Mouse (Mus musculus) heart, embryonic 13.5 days (tissue): ENCODE data around the gene Cyp2d9. TPM values are rescaled to one million over a fixed set of nuclear protein-coding genes. Genes with fewer than 3 reads are reported as not detected.

Source experiments
- ATAC-seq: fragments of 200-750 bp; cut with Nextera tagmentation; 2 replicates; pipeline ENCODE4 v1.8.0; 2017; ENCODE audit warnings: moderate TSS enrichment; ENCODE audit not compliant: insufficient number of reproducible peaks, low FRiP score, low TSS enrichment; ENCODE audit errors: extremely low read depth
- H3K27ac ChIP-seq: fragments of 300-500 bp; sonication (generic); replicated peaks from 2 replicates; pipeline ENCODE4 v1.5.1; 2015; ENCODE audit warnings: moderate library complexity, mild to moderate bottlenecking, inconsistent platforms
- H3K27me3 ChIP-seq: fragments of 300-500 bp; sonication (generic); replicated peaks from 2 replicates; pipeline ENCODE4 v1.6.1; 2015; ENCODE audit warnings: mild to moderate bottlenecking, inconsistent platforms
- H3K36me3 ChIP-seq: fragments of 300-500 bp; sonication (generic); 2 replicates; pipeline ENCODE4 v1.6.1; 2015; ENCODE audit warnings: mild to moderate bottlenecking, inconsistent platforms
- H3K4me1 ChIP-seq: fragments of 300-500 bp; sonication (generic); 2 replicates; pipeline ENCODE4 v1.6.1; 2015; ENCODE audit warnings: inconsistent platforms
- H3K4me2 ChIP-seq: fragments of 300-500 bp; sonication (generic); 2 replicates; pipeline ENCODE4 v1.6.1; 2015; ENCODE audit warnings: inconsistent platforms, mild to moderate bottlenecking, moderate library complexity
- H3K4me3 ChIP-seq: fragments of 300-500 bp; sonication (generic); 2 replicates; pipeline ENCODE4 v1.5.1; 2015; ENCODE audit warnings: moderate library complexity, mild to moderate bottlenecking, inconsistent platforms
- H3K9ac ChIP-seq: fragments of 300-500 bp; sonication (generic); 2 replicates; pipeline ENCODE4 v1.6.1; 2015; ENCODE audit warnings: inconsistent platforms, mild to moderate bottlenecking, moderate library complexity
- H3K9me3 ChIP-seq: fragments of 300-500 bp; sonication (generic); 2 replicates; pipeline ENCODE4 v1.6.1; 2016; ENCODE audit warnings: inconsistent platforms
- WGBS: fragments of 180-500 bp; shearing (Covaris S2); methylation state at CpG from one replicate; pipeline ENCODE4 v1.1.7; 2015; ENCODE audit warnings: mixed read lengths; 5-methylcytosine and 5-hydroxymethylcytosine counted together
- polyA plus RNA-seq: library from polyadenylated mRNA; unstranded; fragments of >200 nt; fragmentation: Nextera tagmentation; extraction: Ambion mirVana; gene quantifications from 2 replicates; pipeline ENCODE4 v1.2.1, GENCODE M21; 2015

Gene Cyp2d9
- polyA plus RNA-seq, 1 experiment from 2014 or later = not detected

GRCm38 (mm10) chr15:82416797-82417789 lies 16.1 kb upstream of the Cyp2d9 start:
- H3K4me1 ChIP-seq = peaks cover 6% of the 10 kb centered on the region; the same call in 1 of the 2 replicates
- H3K27ac ChIP-seq = no peak overlapping the region
- no peaks in the 10 kb centered on the region for H3K36me3 ChIP-seq
- peak; percentile 58; the same call in 1 of the 2 replicates for ATAC-seq
- H3K4me2 ChIP-seq = peak overlapping the region; percentile 54
- H3K4me3 ChIP-seq = peak overlapping the region; percentile 24
- no peaks in the 10 kb centered on the region; the same call in 1 of the 2 replicates for H3K27me3 ChIP-seq
- peak overlapping the region; percentile 55 for H3K9ac ChIP-seq
- 30% methylated on average over 16 of the region's 16 CpGs for WGBS
- H3K9me3 ChIP-seq = no peaks in the 10 kb centered on the region

GRCm38 (mm10) chr15:82418616-82419015 lies 14.6 kb upstream of the Cyp2d9 start:
- no peaks in the 10 kb centered on the region for H3K36me3 ChIP-seq
- H3K4me1 ChIP-seq = peaks cover 6% of the 10 kb centered on the region; the same call in 1 of the 2 replicates
- H3K9me3 ChIP-seq = no peaks in the 10 kb centered on the region
- H3K9ac ChIP-seq = no peak overlapping the region
- no peak overlapping the region for H3K4me3 ChIP-seq
- ATAC-seq = no peak
- H3K27ac ChIP-seq = no peak overlapping the region
- H3K4me2 ChIP-seq = no peak overlapping the region
- no peaks in the 10 kb centered on the region; the same call in 1 of the 2 replicates for H3K27me3 ChIP-seq
- 66% methylated on average over 1 of the region's 1 CpGs for WGBS

- Histone ChIP-seq H3K4me2 (no peak overlapping the region), H3K4me1 (no peaks in the 10 kb centered on the region)
These were observed 10.3 kb upstream of the Cyp2d9 start for GRCm38 (mm10) chr15:82422935-82423334.

GRCm38 (mm10) chr15:82423471-82423870 lies 9.8 kb upstream of the Cyp2d9 start:
- no peak overlapping the region for H3K4me3 ChIP-seq
- H3K9me3 ChIP-seq = peaks cover 3% of the 10 kb centered on the region; the same call in 1 of the 2 replicates
- ATAC-seq = no peak
- no peaks in the 10 kb centered on the region for H3K36me3 ChIP-seq
- H3K4me2 ChIP-seq = no peak overlapping the region
- H3K9ac ChIP-seq = no peak overlapping the region
- 74% methylated on average over 3 of the region's 3 CpGs for WGBS
- H3K27ac ChIP-seq = no peak overlapping the region
- no peaks in the 10 kb centered on the region for H3K27me3 ChIP-seq
- no peaks in the 10 kb centered on the region for H3K4me1 ChIP-seq

More at GRCm38 (mm10) chr15:82422935-82423334, 10.3 kb upstream of the Cyp2d9 start:
- WGBS = 58% methylated on average over 4 of the region's 4 CpGs
- Histone ChIP-seq H3K36me3 (no peaks in the 10 kb centered on the region), H3K27me3 (no peaks in the 10 kb centered on the region), H3K4me3 (no peak overlapping the region), H3K27ac (no peak overlapping the region), H3K9ac (no peak overlapping the region), H3K9me3 (peaks cover 1% of the 10 kb centered on the region; the same call in 1 of the 2 replicates)
- ATAC-seq = no peak

GRCm38 (mm10) chr15:82433621-82434020 lies 384 bp downstream of the Cyp2d9 start:
- Histone ChIP-seq H3K4me1 (no peaks in the 10 kb centered on the region), H3K27ac (no peak overlapping the region), H3K27me3 (no peaks in the 10 kb centered on the region), H3K4me3 (no peak overlapping the region), H3K9ac (no peak overlapping the region), H3K9me3 (peaks cover 25% of the 10 kb centered on the region), H3K36me3 (no peaks in the 10 kb centered on the region), H3K4me2 (no peak overlapping the region)
- 83% methylated on average over 3 of the region's 3 CpGs for WGBS
- no peak for ATAC-seq

- 77% methylated on average over 3 of the region's 3 CpGs for WGBS
- Histone ChIP-seq H3K9ac (no peak overlapping the region), H3K36me3 (no peaks in the 10 kb centered on the region), H3K27ac (no peak overlapping the region), H3K27me3 (no peaks in the 10 kb centered on the region), H3K4me1 (no peaks in the 10 kb centered on the region), H3K9me3 (peaks cover 25% of the 10 kb centered on the region), H3K4me2 (no peak overlapping the region), H3K4me3 (no peak overlapping the region)
- no peak for ATAC-seq
These were observed 1.3 kb downstream of the Cyp2d9 start for GRCm38 (mm10) chr15:82434541-82434940.

- no peak overlapping the region for H3K4me3 ChIP-seq
- H3K4me1 ChIP-seq = no peaks in the 10 kb centered on the region
- H3K27ac ChIP-seq = no peak overlapping the region
- no peaks in the 10 kb centered on the region for H3K36me3 ChIP-seq
- WGBS = 67% methylated on average over 3 of the region's 3 CpGs
- H3K4me2 ChIP-seq = no peak overlapping the region
- H3K9me3 ChIP-seq = peaks cover 21% of the 10 kb centered on the region
- no peak overlapping the region for H3K9ac ChIP-seq
- no peaks in the 10 kb centered on the region for H3K27me3 ChIP-seq
- no peak for ATAC-seq
These were observed 1.8 kb downstream of the Cyp2d9 start for GRCm38 (mm10) chr15:82435011-82435410.

GRCm38 (mm10) chr15:82435606-82436005 lies 2.4 kb downstream of the Cyp2d9 start:
- H3K27ac ChIP-seq = no peak overlapping the region
- ATAC-seq = no peak
- no peak overlapping the region for H3K4me3 ChIP-seq
- H3K9me3 ChIP-seq = peaks cover 20% of the 10 kb centered on the region
- 63% methylated on average over 2 of the region's 2 CpGs for WGBS
- no peaks in the 10 kb centered on the region for H3K27me3 ChIP-seq
- no peaks in the 10 kb centered on the region for H3K36me3 ChIP-seq
- H3K4me2 ChIP-seq = no peak overlapping the region
- H3K4me1 ChIP-seq = no peaks in the 10 kb centered on the region
- H3K9ac ChIP-seq = no peak overlapping the region

- Histone ChIP-seq H3K27ac (no peak overlapping the region), H3K27me3 (no peaks in the 10 kb centered on the region), H3K4me2 (no peak overlapping the region), H3K4me1 (no peaks in the 10 kb centered on the region), H3K4me3 (no peak overlapping the region), H3K9ac (no peak overlapping the region), H3K36me3 (no peaks in the 10 kb centered on the region), H3K9me3 (peaks cover 9% of the 10 kb centered on the region)
- ATAC-seq = no peak
- WGBS = 51% methylated on average over 5 of the region's 5 CpGs
These were observed 4.9 kb downstream of the Cyp2d9 start for GRCm38 (mm10) chr15:82437975-82438617.

- H3K9ac ChIP-seq = no peak overlapping the region
- no peak overlapping the region for H3K4me2 ChIP-seq
- no peak for ATAC-seq
- WGBS = 80% methylated on average over 3 of the region's 3 CpGs
- no peaks in the 10 kb centered on the region for H3K4me1 ChIP-seq
- H3K36me3 ChIP-seq = no peaks in the 10 kb centered on the region
- H3K4me3 ChIP-seq = no peak overlapping the region
- no peaks in the 10 kb centered on the region; the same call in 1 of the 2 replicates for H3K9me3 ChIP-seq
- no peaks in the 10 kb centered on the region for H3K27me3 ChIP-seq
- H3K27ac ChIP-seq = no peak overlapping the region
These were observed 10.4 kb downstream of the Cyp2d9 start for GRCm38 (mm10) chr15:82443658-82444057.

- no peak for ATAC-seq
- Histone ChIP-seq H3K27me3 (no peaks in the 10 kb centered on the region), H3K4me2 (no peak overlapping the region), H3K9ac (no peak overlapping the region), H3K4me3 (no peak overlapping the region), H3K27ac (no peak overlapping the region), H3K9me3 (no peaks in the 10 kb centered on the region; the same call in 1 of the 2 replicates), H3K4me1 (no peaks in the 10 kb centered on the region), H3K36me3 (no peaks in the 10 kb centered on the region)
- WGBS = 76% methylated on average over 8 of the region's 8 CpGs
These were observed 12.0 kb downstream of the Cyp2d9 start for GRCm38 (mm10) chr15:82445196-82445595.
